Mouse (Mus musculus): ENCODE measurements around the gene Wfdc15b. TPM values are rescaled to one million over a fixed set of nuclear protein-coding genes. Genes with fewer than 3 reads are reported as not detected.
"Not testable (repeated sequence)": the region's sequence is repeated elsewhere in the genome, so short reads cannot be mapped to it uniquely, and the experiment has no call there.

The Wfdc15b gene
- total RNA-seq (2015; ENCODE audit: low replicate concordance) (not detected in 2 replicates), total RNA-seq (2017; ENCODE audit: low replicate concordance) (not detected in 2 replicates)

DNA sequence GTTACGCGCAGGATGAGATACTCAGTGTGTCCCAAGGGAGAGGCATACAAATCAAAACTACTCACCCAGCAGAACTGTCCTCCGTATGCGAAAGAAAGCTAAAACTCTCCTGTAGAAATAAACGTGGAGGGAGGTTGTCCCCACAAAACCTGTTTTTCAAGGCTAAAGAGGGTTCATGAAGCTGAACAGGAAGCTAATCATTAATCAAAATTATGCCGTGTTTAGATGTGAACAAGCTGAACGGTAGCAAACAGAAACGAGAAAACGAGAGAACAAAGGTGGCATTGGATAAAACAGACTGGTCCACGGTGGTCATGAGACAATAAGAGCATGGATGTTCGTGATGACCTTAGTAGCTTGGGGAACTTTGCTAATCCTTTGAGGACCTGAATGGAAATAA lies at the start of gene Wfdc15b:
Gene Wfdc15b, minus strand, starts transcription at position 139 of the 400 bp plus-strand sequence.
- ATAC-seq (replicated peaks; ENCODE audit: low FRiP score, poor library complexity, severe bottlenecking), result no peak

DNA sequence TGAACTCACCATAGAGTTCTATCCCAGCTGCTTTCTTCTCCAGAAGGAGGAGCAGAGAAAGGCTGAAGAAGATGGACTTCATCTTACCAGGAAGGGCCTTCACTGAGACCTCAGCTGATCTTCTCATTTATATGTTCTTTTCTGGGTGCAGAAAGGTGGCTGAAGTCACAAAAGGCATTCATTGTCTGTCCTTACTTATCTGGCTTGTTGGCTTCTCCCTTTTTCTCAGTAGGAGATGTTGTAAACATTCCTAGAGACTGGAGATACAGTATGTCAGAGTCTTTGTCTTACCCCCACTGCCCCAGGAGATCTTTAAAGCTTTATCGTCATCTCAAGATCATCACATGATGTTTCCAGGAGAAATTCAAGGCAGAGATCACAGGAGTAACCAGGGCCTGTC lies 35.1 kb upstream of the Wfdc15b start, which contains the start of gene Svs3b:
Gene Svs3b, minus strand, starts transcription at position 101 of the 400 bp plus-strand sequence.
- not testable (repeated sequence) for ATAC-seq (replicated peaks; ENCODE audit: low FRiP score, poor library complexity, severe bottlenecking)

- ATAC-seq (replicated peaks; ENCODE audit: low FRiP score, poor library complexity, severe bottlenecking), result no peak
These were observed 16.9 kb upstream of the Wfdc15b start, which contains the start of gene Svs2 for GRCm38 (mm10) chr2:164238366-164238765. Svs2 (minus strand) TSS chr2:164238466.

DNA sequence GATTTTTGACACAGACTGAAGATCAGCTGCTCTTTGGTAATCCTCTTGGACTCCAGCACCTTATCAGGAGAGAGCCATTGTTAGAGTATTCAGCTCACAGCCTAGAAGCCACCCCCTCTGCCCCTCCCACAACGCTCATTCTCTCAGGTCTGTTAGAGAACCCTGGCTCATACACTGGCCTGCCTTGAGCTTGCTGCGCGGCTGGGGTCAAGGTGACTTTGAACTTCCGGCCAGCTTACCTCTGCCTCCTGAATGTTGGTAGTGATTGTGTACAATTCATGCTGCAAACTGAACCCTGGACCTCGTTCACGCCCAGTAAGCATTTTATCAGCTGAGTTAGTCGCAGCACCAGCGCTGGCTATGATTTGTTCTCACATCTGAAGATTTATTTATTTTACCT lies 11.2 kb upstream of the Wfdc15b start:
- no peak for ATAC-seq (replicated peaks; ENCODE audit: low FRiP score, poor library complexity, severe bottlenecking)

DNA sequence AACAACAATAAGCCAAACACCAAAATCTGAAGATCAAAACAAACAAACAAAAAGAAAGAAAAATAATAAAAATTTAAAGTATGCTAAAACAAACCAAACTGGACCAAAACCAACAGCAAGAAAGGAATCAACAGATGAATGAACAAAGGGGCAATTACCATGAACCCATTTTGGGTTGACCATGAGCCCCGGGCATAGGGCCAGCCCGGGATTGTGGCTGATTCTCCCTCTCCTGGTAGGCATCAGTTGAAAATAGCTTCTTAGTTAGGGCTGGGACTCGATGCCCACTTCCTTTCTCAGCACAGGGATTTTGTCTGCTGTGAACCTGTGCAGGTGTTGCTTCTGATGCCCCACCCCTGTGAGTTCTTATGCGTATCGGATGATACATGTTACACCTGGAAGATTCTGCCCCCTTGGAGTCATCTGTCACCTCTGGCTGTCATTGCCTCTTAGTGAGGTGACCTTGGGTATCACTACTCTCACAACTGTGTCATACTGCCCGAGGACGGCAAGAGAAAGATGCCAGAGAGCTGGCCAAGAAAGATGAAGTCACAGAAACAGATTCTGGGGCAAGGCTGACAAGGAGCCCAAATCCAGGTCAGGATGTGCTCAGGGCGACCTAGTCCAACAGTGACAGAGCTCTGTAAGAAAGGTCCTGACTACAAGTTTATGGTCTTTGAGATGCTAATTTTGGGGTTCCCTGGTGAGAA lies 7.1 kb upstream of the Wfdc15b start:
- no peak for ATAC-seq (replicated peaks; ENCODE audit: low FRiP score, poor library complexity, severe bottlenecking)

GRCm38 (mm10) chr2:164219295-164219694 lies 2.2 kb downstream of the Wfdc15b start:
- ATAC-seq (replicated peaks; ENCODE audit: low FRiP score, poor library complexity, severe bottlenecking), result no peak

DNA sequence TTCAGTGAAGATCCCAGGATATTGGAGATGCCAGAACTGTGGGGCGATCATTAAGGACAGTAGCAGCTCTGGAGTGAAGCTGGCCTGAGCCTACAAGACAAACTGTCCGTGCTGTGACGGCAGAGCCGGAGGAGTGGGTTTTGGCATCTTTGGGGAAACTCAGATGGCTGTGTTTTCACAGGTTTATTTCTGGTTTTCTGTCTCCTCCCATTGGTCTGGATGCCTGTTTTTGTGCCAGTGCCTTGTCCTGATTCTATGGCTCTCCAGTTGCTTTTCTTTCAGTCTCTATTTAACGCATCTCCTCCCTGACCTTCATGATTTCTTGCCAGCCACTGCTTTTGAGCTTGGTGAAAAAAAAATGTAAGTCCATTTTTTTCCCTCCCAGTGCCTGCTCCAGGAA lies 8.7 kb downstream of the Wfdc15b start:
- no peak for ATAC-seq (replicated peaks; ENCODE audit: low FRiP score, poor library complexity, severe bottlenecking)

DNA sequence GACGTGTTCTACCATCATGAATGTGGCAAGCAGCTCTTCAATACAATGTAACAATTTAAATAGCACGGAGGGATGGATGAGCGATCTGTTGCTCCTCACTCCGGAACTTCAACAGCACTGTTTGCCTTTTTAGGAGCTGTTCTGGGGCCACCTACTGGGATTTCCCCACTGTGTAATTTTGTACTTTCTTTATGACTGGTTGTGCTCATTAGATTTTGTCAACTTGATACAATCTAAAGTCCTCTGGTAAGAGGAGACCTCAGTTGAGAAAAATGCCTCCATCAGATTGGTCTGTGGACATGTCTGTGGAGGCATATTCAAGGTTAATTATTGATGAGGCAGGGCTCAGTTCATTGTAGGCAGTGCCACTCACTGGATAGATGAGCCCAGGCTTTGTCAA lies 10.6 kb downstream of the Wfdc15b start:
- no peak for ATAC-seq (replicated peaks; ENCODE audit: low FRiP score, poor library complexity, severe bottlenecking)

DNA sequence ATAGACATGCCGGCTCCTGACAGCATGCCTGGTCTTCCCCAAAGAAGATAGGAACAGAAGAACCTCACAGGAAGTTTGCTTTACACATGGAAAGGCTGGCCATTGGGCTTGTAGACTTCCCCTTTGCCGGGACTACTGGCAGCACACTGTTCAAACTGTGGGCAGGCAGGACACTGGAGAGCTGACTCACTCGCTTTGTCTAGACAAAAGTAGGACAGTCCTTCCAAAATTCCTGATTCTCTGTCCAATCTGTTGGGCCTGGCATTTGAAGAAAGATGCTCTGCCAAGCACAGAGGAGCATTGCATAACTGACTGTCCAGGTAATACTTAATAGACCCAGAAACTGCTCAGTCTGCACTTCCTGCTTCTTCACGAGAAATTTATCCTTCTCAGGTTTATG lies 14.8 kb downstream of the Wfdc15b start:
- ATAC-seq (replicated peaks; ENCODE audit: low FRiP score, poor library complexity, severe bottlenecking), result no peak

DNA sequence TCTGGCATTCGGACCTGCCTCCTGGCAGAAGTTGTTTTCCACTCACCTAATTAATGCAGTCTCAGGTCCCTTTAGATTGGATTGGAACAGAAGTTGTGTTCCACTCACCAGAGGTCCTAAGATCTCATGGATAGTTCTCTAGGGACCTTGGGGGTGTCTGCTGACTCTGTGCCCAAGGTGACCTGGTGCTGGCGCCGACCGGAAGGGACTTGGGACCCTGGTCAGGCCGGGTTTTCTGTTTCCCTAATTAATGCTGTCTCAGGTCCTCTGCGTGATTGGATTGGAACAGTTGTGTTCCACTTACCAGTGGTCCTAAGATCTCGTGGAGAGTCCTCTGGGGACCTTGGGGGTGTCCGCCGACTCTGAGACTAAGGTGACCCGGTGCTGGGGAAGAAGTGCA lies 15.4 kb downstream of the Wfdc15b start:
- ATAC-seq (replicated peaks; ENCODE audit: low FRiP score, poor library complexity, severe bottlenecking), result not testable (repeated sequence)

- ATAC-seq (replicated peaks; ENCODE audit: low FRiP score, poor library complexity, severe bottlenecking), result no peak
These were observed 21.7 kb downstream of the Wfdc15b start, which contains the start of gene Wfdc15a for GRCm38 (mm10) chr2:164199626-164200327. Wfdc15a (minus strand) TSS chr2:164200130.

DNA sequence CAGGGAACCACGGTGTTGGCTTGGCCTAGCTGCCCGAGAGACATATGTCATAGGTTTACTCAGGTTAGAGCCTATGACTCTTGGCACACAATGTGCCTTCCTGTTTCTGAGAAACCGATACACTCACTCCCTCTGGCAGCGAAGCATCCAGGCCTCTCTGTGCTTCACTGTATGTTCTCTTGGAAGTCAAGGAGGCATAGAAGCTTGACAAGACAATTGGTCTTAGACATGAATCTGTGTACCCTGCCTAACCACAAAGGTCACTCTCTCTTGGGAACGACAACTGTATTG lies 24.8 kb downstream of the Wfdc15b start:
- ATAC-seq (replicated peaks; ENCODE audit: low FRiP score, poor library complexity, severe bottlenecking), result no peak

GRCm38 (mm10) chr2:164195971-164196699 lies 25.3 kb downstream of the Wfdc15b start:
- no peak for ATAC-seq (replicated peaks; ENCODE audit: low FRiP score, poor library complexity, severe bottlenecking)

- ATAC-seq (replicated peaks; ENCODE audit: low FRiP score, poor library complexity, severe bottlenecking), result no peak
These were observed 26.4 kb downstream of the Wfdc15b start for GRCm38 (mm10) chr2:164194959-164195630.

- ATAC-seq (replicated peaks; ENCODE audit: low FRiP score, poor library complexity, severe bottlenecking), result no peak
These were observed 29.2 kb downstream of the Wfdc15b start for GRCm38 (mm10) chr2:164192279-164192678.

- no peak for ATAC-seq (replicated peaks; ENCODE audit: low FRiP score, poor library complexity, severe bottlenecking)
These were observed 30.9 kb downstream of the Wfdc15b start, which contains the start of gene Wfdc12 for GRCm38 (mm10) chr2:164190576-164190975. Wfdc12 (minus strand) TSS chr2:164190608.

- 0 out of 2 replicates have a peak, but pooled peaks have one; percentile 49 for ATAC-seq (replicated peaks; ENCODE audit: low FRiP score, poor library complexity, severe bottlenecking)
These were observed 32.7 kb downstream of the Wfdc15b start for GRCm38 (mm10) chr2:164188722-164189121.

DNA sequence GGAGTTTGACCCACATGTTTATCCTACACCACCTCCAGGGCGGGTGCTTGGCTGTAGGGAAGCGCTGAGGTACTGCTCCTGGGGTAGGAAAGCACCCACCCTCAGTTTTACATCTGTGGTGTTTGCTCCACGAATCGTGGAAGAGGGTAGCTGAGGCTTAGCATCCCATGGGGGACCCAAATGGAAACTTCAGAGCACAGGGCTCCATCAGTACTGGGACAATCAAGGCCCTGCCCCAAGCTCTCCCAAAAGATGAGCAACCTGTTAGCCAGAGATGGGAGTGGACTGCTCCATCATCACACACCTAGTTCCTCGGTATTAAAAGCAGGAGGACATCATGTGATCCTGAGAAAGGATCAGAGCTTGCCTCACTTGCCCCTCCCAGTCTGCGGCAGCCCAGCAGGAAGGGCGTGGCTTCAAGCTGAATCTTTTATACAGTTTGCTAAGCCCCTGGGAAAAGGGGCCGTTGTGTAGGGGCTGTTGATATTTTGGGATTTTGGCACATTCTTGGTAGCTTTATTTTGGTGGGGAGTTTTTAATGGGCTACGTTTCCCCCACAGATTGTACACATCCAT lies 37.2 kb downstream of the Wfdc15b start:
- ATAC-seq (replicated peaks; ENCODE audit: low FRiP score, poor library complexity, severe bottlenecking), result no peak

DNA sequence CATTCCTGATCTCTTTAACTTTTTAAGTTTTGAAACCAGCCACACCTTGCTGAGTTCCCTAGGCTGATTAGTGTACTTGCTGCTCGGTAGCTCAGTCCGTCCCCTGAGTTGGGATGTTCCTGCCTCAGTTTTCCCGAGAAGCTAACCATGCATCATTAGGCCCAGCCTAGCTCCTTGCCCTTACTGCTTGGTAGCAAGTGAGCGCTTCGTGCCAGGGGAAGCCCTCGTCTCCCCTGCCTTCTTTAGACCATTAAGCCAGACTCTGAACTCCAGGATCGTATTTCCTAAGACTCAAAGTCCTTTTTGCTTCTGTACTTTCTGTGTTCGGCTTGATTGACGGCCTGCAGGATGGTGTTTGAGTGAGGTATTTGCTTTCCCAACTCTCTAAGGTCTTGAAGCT lies 38.1 kb downstream of the Wfdc15b start:
- no peak for ATAC-seq (replicated peaks; ENCODE audit: low FRiP score, poor library complexity, severe bottlenecking)
